18 mouse cellular contexts compared by ENCODE assay signal in genomic region chr5:103448470-103448869, GRCm38 (mm10). TPM values are rescaled to one million over a fixed set of nuclear protein-coding genes. Genes with fewer than 3 reads are reported as not detected.
A peak's percentile ranks its signal among the peaks of the same experiment; 100 is the strongest.
DNase-seq lines count a peak whose midpoint lies in the region; ATAC-seq and TF ChIP-seq lines count a peak whose summit lies in the region.
"Had no signal": no experiment of that assay in that cellular context is flagged by ENCODE, and none has a peak within 500 bp of the region (broad histone marks: within the 10 kb centered on the region; RNA-seq: fewer than 3 reads in every experiment).

No protein-coding gene starts in this region.

- no peak overlapping the region for H3K27ac ChIP-seq in forebrain, embryonic 16.5 days (ENCODE audit: low read length)
- H3K27ac ChIP-seq in hindbrain, postnatal 0 days: no peak overlapping the region
- H3K27ac ChIP-seq in neural tube, embryonic 12.5 days: no peak overlapping the region
- H3K27ac ChIP-seq: embryonic facial prominence, embryonic 15.5 days; heart, embryonic 13.5 days had no signal

- H3K27me3 ChIP-seq in forebrain, embryonic 16.5 days (replicated peaks; ENCODE audit: control insufficient read depth, insufficient read depth, low read length): no peaks in the 10 kb centered on the region
- H3K27me3 ChIP-seq in hindbrain, postnatal 0 days (ENCODE audit: insufficient read depth, low read length): no peaks in the 10 kb centered on the region
- no peaks in the 10 kb centered on the region for H3K27me3 ChIP-seq in neural tube, embryonic 12.5 days (replicated peaks)
- H3K27me3 ChIP-seq: embryonic facial prominence, embryonic 15.5 days; heart, embryonic 13.5 days had no signal

- H3K9ac ChIP-seq in forebrain, embryonic 16.5 days (replicated peaks; ENCODE audit: low read depth, low read length): no peak overlapping the region
- H3K9ac ChIP-seq in hindbrain, postnatal 0 days (replicated peaks; ENCODE audit: low read length): no peak overlapping the region
- no peak overlapping the region for H3K9ac ChIP-seq in neural tube, embryonic 12.5 days
- H3K9ac ChIP-seq: embryonic facial prominence, embryonic 15.5 days; heart, embryonic 13.5 days; lung, embryonic 14.5 days had no signal

- 0% methylated on average over 1 of the region's 1 CpGs for WGBS in forebrain, embryonic 16.5 days
- WGBS in hindbrain, postnatal 0 days: 0% methylated on average over 1 of the region's 1 CpGs
- WGBS in neural tube, embryonic 12.5 days: 14% methylated on average over 1 of the region's 1 CpGs

- peaks cover 10% of the 10 kb centered on the region for H3K4me1 ChIP-seq in forebrain, embryonic 16.5 days (replicated peaks; ENCODE audit: control insufficient read depth, insufficient read depth, low read length)
- 0 out of 2 replicates have a peak, but pooled peaks cover 3% of the 10 kb centered on the region for H3K4me1 ChIP-seq in hindbrain, postnatal 0 days (ENCODE audit: insufficient read depth, low read length)
- peaks cover 17% of the 10 kb centered on the region; the same call in 1 of the 2 replicates for H3K4me1 ChIP-seq in neural tube, embryonic 12.5 days

- no peak for DNase-seq in frontal cortex, postnatal 25 days (ENCODE audit: low spot score in 2 of 2)
- peak; percentile 25 for DNase-seq in hindbrain, postnatal 0 days (ENCODE audit: low spot score)
- DNase-seq in right cerebral cortex, postnatal 4 days: no peak
- no peak for DNase-seq in urinary bladder, adult 2 months (ENCODE audit: low spot score)
- DNase-seq: cerebellum, postnatal 36 days; kidney, adult 18-20 months; kidney, postnatal 25 days; layer of hippocampus, adult 9-11 months; liver; lung, embryonic 14.5 days; right cerebral cortex, adult 18-20 months; thymus, postnatal 4 days had no signal

- no peak for TF ChIP-seq CTCF in hindbrain, postnatal 0 days (IDR thresholded peaks at IDR 0.05; ENCODE audit: low read depth)

- H3K4me3 ChIP-seq in forebrain, embryonic 16.5 days (replicated peaks; ENCODE audit: low read length): no peak overlapping the region
- no peak overlapping the region for H3K4me3 ChIP-seq in hindbrain, postnatal 0 days (ENCODE audit: low read length)
- H3K4me3 ChIP-seq in neural tube, embryonic 12.5 days: no peak overlapping the region
- H3K4me3 ChIP-seq: embryonic facial prominence, embryonic 15.5 days; heart, embryonic 13.5 days had no signal

- peak overlapping the region; percentile 40 for H3K4me2 ChIP-seq in forebrain, embryonic 16.5 days (ENCODE audit: low read length)
- peak overlapping the region; percentile 41; the same call in 1 of the 2 replicates for H3K4me2 ChIP-seq in hindbrain, postnatal 0 days (ENCODE audit: low read depth, low read length)
- no peak overlapping the region for H3K4me2 ChIP-seq in neural tube, embryonic 12.5 days (replicated peaks)
- H3K4me2 ChIP-seq: embryonic facial prominence, embryonic 15.5 days; heart, embryonic 13.5 days; lung, embryonic 14.5 days had no signal

- H3K9me3 ChIP-seq in forebrain, embryonic 16.5 days (ENCODE audit: control insufficient read depth, low read length): no peaks in the 10 kb centered on the region
- no peaks in the 10 kb centered on the region for H3K9me3 ChIP-seq in hindbrain, postnatal 0 days (ENCODE audit: low read length)
- no peaks in the 10 kb centered on the region for H3K9me3 ChIP-seq in neural tube, embryonic 12.5 days
- H3K9me3 ChIP-seq: embryonic facial prominence, embryonic 15.5 days had no signal

- peak; percentile 27; the same call in 1 of the 2 replicates for ATAC-seq in frontal cortex, adult (ENCODE audit: low TSS enrichment)
- peak; percentile 63; the same call in 1 of the 2 replicates for ATAC-seq in forebrain, embryonic 16.5 days
- ATAC-seq in hindbrain, postnatal 0 days: 0 out of 2 replicates have a peak, but pooled peaks have one; percentile 35
- ATAC-seq in neural tube, embryonic 12.5 days (ENCODE audit: low FRiP score, low read depth): peak; percentile 63; the same call in 1 of the 2 replicates
- ATAC-seq in activated CD4-positive, CD25-positive, alpha-beta regulatory T cell, adult 4 months: no peak

- H3K36me3 ChIP-seq in forebrain, embryonic 16.5 days (ENCODE audit: control insufficient read depth, insufficient read depth): no peaks in the 10 kb centered on the region
- no peaks in the 10 kb centered on the region for H3K36me3 ChIP-seq in hindbrain, postnatal 0 days (ENCODE audit: insufficient read depth, low read length)
- no peaks in the 10 kb centered on the region for H3K36me3 ChIP-seq in neural tube, embryonic 12.5 days
- H3K36me3 ChIP-seq: embryonic facial prominence, embryonic 15.5 days had no signal

RNA-seq across cellular contexts. Expression of gene Ptpn13, which starts 23.5 kb away (rescaled TPM):
- 4.1 and 4.8 TPM in 2 replicates for polyA plus RNA-seq in forebrain, embryonic 16.5 days (2015; fragmentation: Nextera tagmentation; extraction: Ambion mirVana)
- total RNA-seq in hindbrain, postnatal 0 days (2014; rRNA removed): 12.9 and 13.7 TPM in 2 replicates
- polyA plus RNA-seq in hindbrain, postnatal 0 days (2015; fragmentation: Nextera tagmentation; extraction: Ambion mirVana): 2.8 TPM in 2 replicates
- 14.1 and 14.4 TPM in 2 replicates for polyA plus RNA-seq in neural tube, embryonic 12.5 days (2016; fragmentation: Nextera tagmentation; extraction: Ambion mirVana)
- polyA plus RNA-seq in activated CD4-positive, CD25-positive, alpha-beta regulatory T cell, adult 4 months (2017; shearing (Covaris generic)): 10 to 100 TPM; 19.6 to 20.3 TPM
- 37.8 and 42.2 TPM in 2 replicates for polyA plus RNA-seq in urinary bladder, adult 2 months (2012; rRNA removed)
